Mouse (Mus musculus) myocyte (in vitro differentiated cells): ENCODE data around the gene Hoxd9. TPM values are rescaled to one million over a fixed set of nuclear protein-coding genes. Genes with fewer than 3 reads are reported as not detected.

ENCODE experiments used
- H3K27me3 ChIP-seq: one replicate; pipeline ENCODE4 v1.6.1; 2011; ENCODE audit not compliant: control insufficient read depth, insufficient read depth, insufficient read length
- H3K36me3 ChIP-seq: one replicate; pipeline ENCODE4 v1.6.1; 2011; ENCODE audit not compliant: control insufficient read depth, insufficient read depth
- H3K4me2 ChIP-seq: one replicate; pipeline ENCODE4 v1.6.1; 2011; ENCODE audit warnings: low read depth, control low read depth
- H3K4me3 ChIP-seq: one replicate; pipeline ENCODE4 v1.5.1; 2011; ENCODE audit warnings: mild to moderate bottlenecking, control low read depth, moderate library complexity
- H3K79me2 ChIP-seq: one replicate; pipeline ENCODE4 v1.6.1; 2011; ENCODE audit not compliant: control insufficient read depth, insufficient read depth
- H3ac ChIP-seq: one replicate; pipeline ENCODE4 v1.6.1; 2011; ENCODE audit not compliant: control insufficient read depth, insufficient read length
- CEBPB ChIP-seq: IDR thresholded peaks from 2 replicates; pipeline ENCODE4 v1.6.1; 2011; ENCODE audit warnings: mild to moderate bottlenecking, moderate library complexity; ENCODE audit not compliant: poor library complexity, insufficient read depth, severe bottlenecking
- E2F4 ChIP-seq: IDR thresholded peaks from one replicate; pipeline ENCODE4 v1.6.1; 2011; ENCODE audit warnings: mild to moderate bottlenecking, control low read depth, moderate library complexity; ENCODE audit not compliant: insufficient read depth
- MAX ChIP-seq: IDR thresholded peaks from one replicate; pipeline ENCODE4 v1.6.1; 2011; ENCODE audit warnings: low read depth, mild to moderate bottlenecking, control low read depth
- MYOD1 ChIP-seq, 3 experiments: IDR thresholded peaks; one replicate each; pipeline ENCODE4 v1.6.1; 2011; ENCODE audit warnings: control low read depth in 2 of 3, low read depth in 2 of 3, mild to moderate bottlenecking in 2 of 3, moderate library complexity in 1 of 3; ENCODE audit not compliant: insufficient read length in 2 of 3, control insufficient read depth in 1 of 3
- MYOG ChIP-seq, 3 experiments: IDR thresholded peaks; one replicate each; pipeline ENCODE4 v1.6.1; 2011; ENCODE audit warnings: control low read depth in 2 of 3, low read depth in 2 of 3, mild to moderate bottlenecking in 2 of 3; ENCODE audit not compliant: insufficient read length in 2 of 3, control insufficient read depth in 1 of 3, insufficient read depth in 1 of 3
- POLR2A ChIP-seq: IDR thresholded peaks from one replicate; pipeline ENCODE4 v1.6.1; 2011; ENCODE audit warnings: low read depth, mild to moderate bottlenecking, control low read depth, moderate library complexity; ENCODE audit not compliant: insufficient read length
- POLR2AphosphoS2 ChIP-seq: IDR thresholded peaks from one replicate; pipeline ENCODE4 v1.6.1; 2011; ENCODE audit warnings: low read depth, control low read depth; ENCODE audit not compliant: insufficient read length
- REST ChIP-seq: IDR thresholded peaks from one replicate; pipeline ENCODE4 v1.6.1; 2011; ENCODE audit warnings: mild to moderate bottlenecking, control low read depth, moderate library complexity; ENCODE audit not compliant: insufficient read depth, insufficient read length
- SRF ChIP-seq: IDR thresholded peaks from one replicate; pipeline ENCODE4 v1.6.1; 2011; ENCODE audit warnings: low read depth; ENCODE audit not compliant: control insufficient read depth, insufficient read length
- TCF12 ChIP-seq: IDR thresholded peaks from one replicate; pipeline ENCODE4 v1.6.1; 2011; ENCODE audit warnings: mild to moderate bottlenecking, control low read depth; ENCODE audit not compliant: poor library complexity, insufficient read depth, severe bottlenecking
- TCF3 ChIP-seq: IDR thresholded peaks from one replicate; pipeline ENCODE4 v1.6.1; 2011; ENCODE audit warnings: low read depth, control low read depth; ENCODE audit not compliant: insufficient read length
- USF1 ChIP-seq: IDR thresholded peaks from one replicate; pipeline ENCODE4 v1.6.1; 2011; ENCODE audit warnings: low read depth, mild to moderate bottlenecking, control low read depth, moderate library complexity
- polyA plus RNA-seq: library from polyadenylated mRNA; unstranded; fragments of >200 nt; fragmentation: generic; extraction: Trizol; gene quantifications from one replicate; pipeline ENCODE4 v1.2.1, GENCODE M21; 2012; ENCODE audit warnings: missing spikeins

The Hoxd9 gene
- polyA plus RNA-seq, 1 experiment = not detected

DNA sequence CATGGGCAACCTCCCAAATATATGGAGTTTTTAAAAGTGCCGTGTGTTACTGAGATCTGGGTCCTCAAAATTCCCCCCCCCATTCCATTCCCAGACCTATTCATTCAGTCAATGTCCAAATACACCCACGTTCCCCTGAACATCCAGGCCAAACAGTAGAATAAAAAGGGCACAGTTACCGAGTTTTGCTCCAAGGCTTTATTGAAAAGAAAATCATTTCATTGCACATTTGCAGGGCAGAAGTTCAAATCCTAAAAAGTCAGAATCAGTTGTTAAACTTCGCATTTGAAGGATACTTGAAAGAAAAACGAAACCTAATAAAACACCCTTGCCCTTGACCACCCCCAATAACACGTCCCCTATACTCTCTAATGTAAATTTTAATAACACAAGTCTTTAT is 5.3 kb downstream of the Hoxd9 start:
- H3K4me2 ChIP-seq = no peak overlapping the region
- no peak overlapping the region for H3ac ChIP-seq
- H3K27me3 ChIP-seq = peaks cover 59% of the 10 kb centered on the region
- TF ChIP-seq SRF (no peak), MYOD1 (IDR thresholded peaks at IDR 0.05; ENCODE audit: control insufficient read depth in 1 of 3, insufficient read length in 2 of 3, low read depth in 2 of 3) (no peak), MYOG (IDR thresholded peaks at IDR 0.05; ENCODE audit: control insufficient read depth in 1 of 3, insufficient read depth in 1 of 3, insufficient read length in 2 of 3, low read depth in 2 of 3) (no peak), POLR2AphosphoS2 (no peak), TCF12 (no peak), MAX (no peak), USF1 (no peak), REST (no peak), E2F4 (no peak), TCF3 (no peak), CEBPB (no peak), POLR2A (no peak)
- no peak overlapping the region for H3K4me3 ChIP-seq
- H3K79me2 ChIP-seq = no peaks in the 10 kb centered on the region
- no peaks in the 10 kb centered on the region for H3K36me3 ChIP-seq

DNA sequence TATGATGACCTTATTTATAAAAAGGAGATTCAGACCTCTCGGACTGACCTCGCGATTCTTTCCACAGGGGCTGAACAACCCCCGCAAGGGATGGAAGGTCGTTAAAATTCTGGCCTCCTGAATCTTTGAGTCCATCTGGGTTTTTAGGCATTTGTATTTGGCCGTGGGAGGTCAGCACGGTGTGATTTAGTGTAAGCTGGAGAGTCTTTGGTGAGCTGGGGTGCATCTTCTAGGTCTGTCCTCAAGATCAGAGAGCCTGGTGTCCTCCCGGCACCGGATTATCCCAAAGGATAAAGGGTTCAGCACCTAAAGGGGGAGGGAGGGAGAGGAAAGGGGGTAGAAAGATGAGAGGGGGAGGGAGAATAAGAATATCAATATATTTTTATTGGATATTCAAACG is 5.8 kb downstream of the Hoxd9 start:
- Histone ChIP-seq H3K79me2 (no peaks in the 10 kb centered on the region), H3K4me3 (no peak overlapping the region), H3K27me3 (peaks cover 55% of the 10 kb centered on the region), H3K4me2 (no peak overlapping the region), H3K36me3 (no peaks in the 10 kb centered on the region), H3ac (no peak overlapping the region)
- no peak for TF ChIP-seq TCF12
- no peak for TF ChIP-seq REST
- TF ChIP-seq MYOD1 (IDR thresholded peaks at IDR 0.05; ENCODE audit: control insufficient read depth in 1 of 3, insufficient read length in 2 of 3, low read depth in 2 of 3) = no peak
- TF ChIP-seq CEBPB = no peak
- TF ChIP-seq E2F4 = no peak
- no peak for TF ChIP-seq TCF3
- no peak for TF ChIP-seq USF1
- no peak for TF ChIP-seq POLR2A
- no peak for TF ChIP-seq POLR2AphosphoS2
- no peak for TF ChIP-seq SRF
- no peak for TF ChIP-seq MAX
- no peak for TF ChIP-seq MYOG (IDR thresholded peaks at IDR 0.05; ENCODE audit: control insufficient read depth in 1 of 3, insufficient read depth in 1 of 3, insufficient read length in 2 of 3, low read depth in 2 of 3)

DNA sequence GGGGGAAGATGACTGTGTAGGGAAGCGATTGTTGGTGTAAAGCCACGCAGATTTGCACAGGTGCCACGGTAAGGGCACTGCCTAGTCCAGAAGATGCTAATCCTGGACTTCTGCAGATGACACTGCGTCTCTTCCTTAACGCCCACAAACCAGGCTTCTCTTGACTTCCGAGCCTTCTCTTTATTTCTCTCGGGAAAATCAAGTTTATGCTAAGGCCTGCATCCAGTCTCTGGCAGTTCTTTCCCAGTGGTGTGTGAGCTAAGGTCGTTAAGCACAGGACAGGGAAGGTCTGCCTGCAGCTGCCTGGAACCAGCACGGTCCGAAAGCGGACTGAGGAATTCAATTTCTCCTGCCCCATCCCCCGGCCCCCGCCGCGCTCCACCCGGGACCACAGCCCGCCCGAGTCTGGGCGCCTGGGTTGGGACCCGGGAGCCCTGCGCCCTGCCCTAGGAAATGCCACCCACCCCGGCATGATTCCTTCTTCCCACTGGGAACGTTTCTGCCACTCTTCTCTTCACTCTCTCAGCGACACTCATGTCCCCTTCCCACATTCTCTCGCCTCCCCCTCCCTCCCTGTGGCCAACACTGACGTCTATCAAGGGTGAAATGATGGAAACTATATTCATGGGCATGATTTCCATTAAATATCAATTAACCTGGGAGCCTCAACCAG is 6.3 kb downstream of the Hoxd9 start:
- H3K27me3 ChIP-seq = peaks cover 50% of the 10 kb centered on the region

DNA sequence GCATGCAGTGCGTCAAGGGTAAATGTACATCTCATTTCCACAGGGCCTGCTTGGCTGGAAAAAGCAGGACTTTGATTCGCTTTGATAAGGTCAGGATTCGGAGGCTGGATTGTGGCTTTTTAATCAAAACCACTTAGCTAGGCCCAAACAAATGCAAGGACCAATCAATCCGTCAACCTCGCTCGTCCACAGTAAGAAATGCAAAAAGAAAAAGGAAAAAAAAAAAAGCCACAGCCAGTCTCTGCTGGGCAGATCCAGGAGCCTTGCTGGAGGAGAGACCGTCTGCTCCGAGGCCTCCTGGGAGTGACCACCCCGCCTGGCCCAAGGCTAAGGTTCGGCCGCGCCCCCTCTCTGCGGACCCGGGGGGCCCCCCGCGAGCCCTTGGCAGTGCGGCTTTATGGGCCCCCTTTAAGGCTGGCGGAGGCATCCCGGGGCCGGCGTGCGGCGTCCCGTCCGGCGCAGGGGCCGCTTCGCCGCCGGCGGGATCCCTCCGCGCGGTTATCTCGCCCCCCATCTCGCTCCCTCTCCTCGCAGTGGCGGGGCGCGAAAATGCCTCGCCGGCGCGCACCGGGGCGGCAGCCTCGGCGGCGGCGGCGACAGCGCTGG is 7.0 kb downstream of the Hoxd9 start, which contains the start of gene Hoxd8:
Gene Hoxd8, plus strand, starts transcription at position 223 of the 606 bp plus-strand sequence.
- H3K4me3 ChIP-seq = no peak within 1 kb of the TSS
- H3K27me3 ChIP-seq = peaks cover 50% of the 10 kb centered on the region
- H3K4me2 ChIP-seq = no peak within 1 kb of the TSS
- no peaks in the 10 kb centered on the region for H3K79me2 ChIP-seq
- H3K36me3 ChIP-seq = no peaks in the 10 kb centered on the region
- TF ChIP-seq USF1 = no peak
- TF ChIP-seq TCF3 = no peak
- TF ChIP-seq POLR2A = no peak
- TF ChIP-seq TCF12 = no peak
- TF ChIP-seq REST = no peak
- no peak for TF ChIP-seq SRF
- no peak for TF ChIP-seq E2F4
- no peak for TF ChIP-seq POLR2AphosphoS2
- no peak for TF ChIP-seq CEBPB
- no peak for TF ChIP-seq MAX
- TF ChIP-seq MYOD1 (IDR thresholded peaks at IDR 0.05; ENCODE audit: control insufficient read depth in 1 of 3, insufficient read length in 2 of 3, low read depth in 2 of 3) = no peak
- TF ChIP-seq MYOG (IDR thresholded peaks at IDR 0.05; ENCODE audit: control insufficient read depth in 1 of 3, insufficient read depth in 1 of 3, insufficient read length in 2 of 3, low read depth in 2 of 3) = no peak
- H3ac ChIP-seq = no peak within 1 kb of the TSS

More for the DNA sequence above, 6.3 kb downstream of the Hoxd9 start:
- H3K36me3 ChIP-seq = no peaks in the 10 kb centered on the region
- H3K79me2 ChIP-seq = no peaks in the 10 kb centered on the region
- H3ac ChIP-seq = no peak overlapping the region
- TF ChIP-seq CEBPB (no peak), TCF12 (no peak), MYOD1 (IDR thresholded peaks at IDR 0.05; ENCODE audit: control insufficient read depth in 1 of 3, insufficient read length in 2 of 3, low read depth in 2 of 3) (no peak), MAX (no peak)
- H3K4me2 ChIP-seq = no peak overlapping the region
- H3K4me3 ChIP-seq = no peak overlapping the region
